Mouse (Mus musculus) MEL (cell line): Measurements from ENCODE around the gene Homer1. TPM values are rescaled to one million over a fixed set of nuclear protein-coding genes. Genes with fewer than 3 reads are reported as not detected.

Experiments used
- DNase-seq: peaks from one replicate; pipeline ENCODE4 v3.0.0; 2011; ENCODE audit warnings: low read depth, low spot score
- H3K27ac ChIP-seq: 2 replicates; pipeline ENCODE4 v1.5.1; 2012; ENCODE audit warnings: low read depth, mild to moderate bottlenecking, control low read depth, low read length, moderate library complexity; ENCODE audit not compliant: control insufficient read depth
- H3K27me3 ChIP-seq, 2 experiments: fragments of 150-350 bp in 1 of 2; sonication (generic) in 1 of 2; 2 replicates each; pipeline ENCODE4 v1.6.1; 2012; ENCODE audit warnings: low read length in 2 of 2, mild to moderate bottlenecking in 2 of 2, improper control_type of control experiment in 1 of 2, moderate library complexity in 1 of 2; ENCODE audit not compliant: insufficient read depth in 2 of 2, control insufficient read depth in 1 of 2
- H3K36me3 ChIP-seq, 2 experiments: 2 replicates each; pipeline ENCODE4 v1.6.1; 2012 to 2014; ENCODE audit warnings: low read length in 2 of 2, improper control_type of control experiment in 1 of 2, inconsistent platforms in 1 of 2, mild to moderate bottlenecking in 1 of 2; ENCODE audit not compliant: insufficient read depth in 2 of 2, control insufficient read depth in 1 of 2
- H3K4me1 ChIP-seq, 2 experiments: fragments of 150-350 bp in 1 of 2; sonication (generic) in 1 of 2; 2 replicates each; pipeline ENCODE4 v1.6.1; 2012; ENCODE audit warnings: low read length in 2 of 2, improper control_type of control experiment in 1 of 2, mild to moderate bottlenecking in 1 of 2; ENCODE audit not compliant: insufficient read depth in 2 of 2, control insufficient read depth in 1 of 2
- H3K4me3 ChIP-seq, 2 experiments: fragments of 150-350 bp in 1 of 2; sonication (generic) in 1 of 2; 2 replicates each; pipeline ENCODE4 v1.5.1; 2012; ENCODE audit warnings: low read depth in 2 of 2, low read length in 2 of 2, mild to moderate bottlenecking in 2 of 2, moderate library complexity in 2 of 2, control low read depth in 1 of 2, improper control_type of control experiment in 1 of 2; ENCODE audit not compliant: control insufficient read depth in 1 of 2, insufficient read depth in 1 of 2
- H3K79me2 ChIP-seq: 2 replicates; pipeline ENCODE4 v1.6.1; 2012; ENCODE audit warnings: mild to moderate bottlenecking, low read length, moderate library complexity; ENCODE audit not compliant: control insufficient read depth, poor library complexity, insufficient read depth
- H3K9ac ChIP-seq: 2 replicates; pipeline ENCODE4 v1.6.1; 2012; ENCODE audit warnings: low read depth, mild to moderate bottlenecking, control low read depth, low read length, moderate library complexity; ENCODE audit not compliant: control insufficient read depth, poor library complexity, severe bottlenecking
- H3K9me3 ChIP-seq: fragments of 150-350 bp; sonication (generic); replicated peaks from 2 replicates; pipeline ENCODE4 v1.6.1; 2012; ENCODE audit warnings: mild to moderate bottlenecking, low read length, improper control_type of control experiment, moderate library complexity; ENCODE audit not compliant: insufficient read depth
- BHLHE40 ChIP-seq: IDR thresholded peaks from 2 replicates; pipeline ENCODE4 v1.6.1; 2012; ENCODE audit warnings: low read depth, mild to moderate bottlenecking, inconsistent platforms, low read length, improper control_type of control experiment, borderline replicate concordance
- CHD2 ChIP-seq: IDR thresholded peaks from 2 replicates; pipeline ENCODE4 v1.6.1; 2011; ENCODE audit warnings: low read length, improper control_type of control experiment
- E2F4 ChIP-seq: IDR thresholded peaks from 2 replicates; pipeline ENCODE4 v1.6.1; 2011; ENCODE audit warnings: low read depth, low read length, improper control_type of control experiment, borderline replicate concordance
- ELF1 ChIP-seq: IDR thresholded peaks from 2 replicates; pipeline ENCODE4 v1.6.1; 2014; ENCODE audit warnings: low read depth, mild to moderate bottlenecking, inconsistent platforms, low read length, improper control_type of control experiment, moderate library complexity
- EP300 ChIP-seq, 2 experiments: IDR thresholded peaks; 2 replicates each; pipeline ENCODE4 v1.6.1; 2011; ENCODE audit warnings: improper control_type of control experiment in 2 of 2, low read length in 2 of 2, low read depth in 1 of 2, mild to moderate bottlenecking in 1 of 2
- ETS1 ChIP-seq: IDR thresholded peaks from 2 replicates; pipeline ENCODE4 v1.6.1; 2012; ENCODE audit warnings: low read depth, mild to moderate bottlenecking, inconsistent platforms, low read length, improper control_type of control experiment, moderate library complexity
- GABPA ChIP-seq: IDR thresholded peaks from 2 replicates; pipeline ENCODE4 v1.6.1; 2012; ENCODE audit warnings: low read depth, mild to moderate bottlenecking, inconsistent platforms, low read length, improper control_type of control experiment, moderate library complexity
- GATA1 ChIP-seq: IDR thresholded peaks from 2 replicates; pipeline ENCODE4 v1.6.1; 2011; ENCODE audit warnings: low read depth, low read length, improper control_type of control experiment
- HCFC1 ChIP-seq: IDR thresholded peaks from 2 replicates; pipeline ENCODE4 v1.6.1; 2012; ENCODE audit warnings: low read depth, mild to moderate bottlenecking, inconsistent platforms, low read length, improper control_type of control experiment, moderate library complexity
- MAFK ChIP-seq: IDR thresholded peaks from 2 replicates; pipeline ENCODE4 v1.6.1; 2011; ENCODE audit warnings: low read depth, mild to moderate bottlenecking, low read length, improper control_type of control experiment, borderline replicate concordance
- MXI1 ChIP-seq: IDR thresholded peaks from 2 replicates; pipeline ENCODE4 v1.6.1; 2011; ENCODE audit warnings: mild to moderate bottlenecking, low read depth, low read length, improper control_type of control experiment
- MYB ChIP-seq: IDR thresholded peaks from 2 replicates; pipeline ENCODE4 v1.6.1; 2011; ENCODE audit warnings: mild to moderate bottlenecking, low read depth, low read length, improper control_type of control experiment
- NELFE ChIP-seq: IDR thresholded peaks from 2 replicates; pipeline ENCODE4 v1.6.1; 2011; ENCODE audit warnings: low read depth, low read length, improper control_type of control experiment
- POLR2AphosphoS2 ChIP-seq: IDR thresholded peaks from 2 replicates; pipeline ENCODE4 v1.6.1; 2011; ENCODE audit warnings: low read length, improper control_type of control experiment
- POLR2AphosphoS5 ChIP-seq: IDR thresholded peaks from 2 replicates; pipeline ENCODE4 v1.6.1; 2012; ENCODE audit warnings: low read depth, borderline replicate concordance, mild to moderate bottlenecking, inconsistent platforms, low read length, moderate library complexity, mixed read lengths
- RCOR1 ChIP-seq: IDR thresholded peaks from 2 replicates; pipeline ENCODE4 v1.6.1; 2012; ENCODE audit warnings: low read depth, mild to moderate bottlenecking, inconsistent platforms, low read length, improper control_type of control experiment
- SIN3A ChIP-seq: IDR thresholded peaks from 2 replicates; pipeline ENCODE4 v1.6.1; 2012; ENCODE audit warnings: low read length, improper control_type of control experiment, inconsistent platforms
- TAL1 ChIP-seq: IDR thresholded peaks from 2 replicates; pipeline ENCODE4 v1.6.1; 2012; ENCODE audit warnings: mild to moderate bottlenecking, inconsistent platforms, low read length, moderate library complexity, mixed read lengths
- TBP ChIP-seq: IDR thresholded peaks from 2 replicates; pipeline ENCODE4 v1.8.0; 2011; ENCODE audit warnings: low read depth, low read length, improper control_type of control experiment
- TCF12 ChIP-seq: IDR thresholded peaks from 2 replicates; pipeline ENCODE4 v1.6.1; 2014; ENCODE audit warnings: low read depth, mild to moderate bottlenecking, inconsistent platforms, low read length, improper control_type of control experiment, moderate library complexity
- UBTF ChIP-seq: IDR thresholded peaks from 2 replicates; pipeline ENCODE4 v1.6.1; 2012; ENCODE audit warnings: low read depth, mild to moderate bottlenecking, inconsistent platforms, low read length, improper control_type of control experiment, moderate library complexity, borderline replicate concordance; ENCODE audit not compliant: insufficient read depth
- USF2 ChIP-seq, 2 experiments: IDR thresholded peaks; 2 replicates each; pipeline ENCODE4 v1.6.1; 2011 to 2012; ENCODE audit warnings: improper control_type of control experiment in 2 of 2, low read length in 2 of 2, borderline replicate concordance in 1 of 2, inconsistent platforms in 1 of 2, low read depth in 1 of 2, mild to moderate bottlenecking in 1 of 2; ENCODE audit not compliant: insufficient read depth in 1 of 2
- ZC3H11A ChIP-seq: IDR thresholded peaks from 2 replicates; pipeline ENCODE4 v1.6.1; 2012; ENCODE audit warnings: low read depth, mild to moderate bottlenecking, inconsistent platforms, low read length, improper control_type of control experiment
- ZKSCAN1 ChIP-seq: IDR thresholded peaks from 2 replicates; pipeline ENCODE4 v1.6.1; 2012; ENCODE audit warnings: low read depth, mild to moderate bottlenecking, inconsistent platforms, low read length, improper control_type of control experiment, moderate library complexity
- ZMIZ1 ChIP-seq: IDR thresholded peaks from 2 replicates; pipeline ENCODE4 v1.6.1; 2012; ENCODE audit warnings: low read depth, mild to moderate bottlenecking, inconsistent platforms, low read length, improper control_type of control experiment, moderate library complexity
- ZNF384 ChIP-seq: IDR thresholded peaks from 2 replicates; pipeline ENCODE4 v1.6.1; 2012; ENCODE audit warnings: low read depth, mild to moderate bottlenecking, inconsistent platforms, low read length, improper control_type of control experiment
- polyA plus RNA-seq, 2 experiments: library from polyadenylated mRNA; stranded (reverse) in 1 of 2; unstranded in 1 of 2; fragments of >175 nt in 1 of 2; fragments of >200 nt in 1 of 2; gene quantifications; 2 replicates each; pipeline versions ENCODE4 v1.2.1 to v1.2.4; 2012; ENCODE audit warnings: low replicate concordance in 2 of 2, low read depth in 1 of 2; ENCODE audit not compliant: insufficient read length in 2 of 2, insufficient read depth in 1 of 2, missing spikeins in 1 of 2
- total RNA-seq: library from RNA; depleted of rRNA; stranded (reverse); fragments of 300-350 nt; gene quantifications from 2 replicates; pipeline ENCODE4 v1.2.3, GENCODE M21; 2012

Homer1 gene
- total and polyA plus RNA-seq, 3 experiments = 19.5 to 20.6 TPM; not detected in 1

GRCm38 (mm10) chr13:93381301-93381700 is 81.9 kb downstream of the Homer1 start:
- H3K4me3 ChIP-seq = peak overlapping the region in 1 of 2 experiments; percentile 10; a peak in 2 of 4 replicates
- H3K36me3 ChIP-seq = peaks cover 0 to 71% of the 10 kb centered on the region in 2 experiments; a peak in 2 of 4 replicates
- no peaks in the 10 kb centered on the region for H3K9me3 ChIP-seq
- no peaks in the 10 kb centered on the region; the same call in 1 of the 2 replicates for H3K79me2 ChIP-seq
- DNase-seq = peak; percentile 85
- H3K27me3 ChIP-seq = no peaks in the 10 kb centered on the region
- peaks cover 46 to 48% of the 10 kb centered on the region in 2 experiments for H3K4me1 ChIP-seq
- peak overlapping the region; percentile 74 for H3K27ac ChIP-seq
- peak overlapping the region; percentile 55; the same call in 1 of the 2 replicates for H3K9ac ChIP-seq
- TF ChIP-seq GABPA (no peak), E2F4 (no peak), GATA1 (peak; percentile 98), BHLHE40 (0 out of 2 replicates have a peak, but pooled peaks have one; percentile 28), TBP (peak; percentile 69), CHD2 (no peak), UBTF (no peak), MXI1 (no peak), NELFE (0 out of 2 replicates have a peak, but pooled peaks have one; percentile 2), POLR2AphosphoS5 (no peak), ZC3H11A (no peak), POLR2AphosphoS2 (0 out of 2 replicates have a peak, but pooled peaks have one; percentile 39), MAFK (no peak; the same call in 1 of the 2 replicates), EP300 (IDR thresholded peaks at IDR 0.05; ENCODE audit: low read depth in 1 of 2, low read length in 2 of 2) (peak; percentile 96 to 99), ZNF384 (no peak), USF2 (IDR thresholded peaks at IDR 0.05; ENCODE audit: borderline replicate concordance in 1 of 2, insufficient read depth in 1 of 2, low read depth in 1 of 2, low read length in 2 of 2) (no peak), ETS1 (peak; percentile 92), HCFC1 (no peak), ZKSCAN1 (no peak), SIN3A (peak; percentile 72), ELF1 (no peak), ZMIZ1 (no peak), MYB (no peak), TAL1 (peak; percentile 97), TCF12 (peak; percentile 98), RCOR1 (peak; percentile 84)
